Mouse (Mus musculus): ENCODE data around the gene Armh3. TPM values are rescaled to one million over a fixed set of nuclear protein-coding genes. Genes with fewer than 3 reads are reported as not detected.

Armh3 gene
- 14.8 TPM for polyA plus RNA-seq (2017; shearing (Covaris generic))

DNA sequence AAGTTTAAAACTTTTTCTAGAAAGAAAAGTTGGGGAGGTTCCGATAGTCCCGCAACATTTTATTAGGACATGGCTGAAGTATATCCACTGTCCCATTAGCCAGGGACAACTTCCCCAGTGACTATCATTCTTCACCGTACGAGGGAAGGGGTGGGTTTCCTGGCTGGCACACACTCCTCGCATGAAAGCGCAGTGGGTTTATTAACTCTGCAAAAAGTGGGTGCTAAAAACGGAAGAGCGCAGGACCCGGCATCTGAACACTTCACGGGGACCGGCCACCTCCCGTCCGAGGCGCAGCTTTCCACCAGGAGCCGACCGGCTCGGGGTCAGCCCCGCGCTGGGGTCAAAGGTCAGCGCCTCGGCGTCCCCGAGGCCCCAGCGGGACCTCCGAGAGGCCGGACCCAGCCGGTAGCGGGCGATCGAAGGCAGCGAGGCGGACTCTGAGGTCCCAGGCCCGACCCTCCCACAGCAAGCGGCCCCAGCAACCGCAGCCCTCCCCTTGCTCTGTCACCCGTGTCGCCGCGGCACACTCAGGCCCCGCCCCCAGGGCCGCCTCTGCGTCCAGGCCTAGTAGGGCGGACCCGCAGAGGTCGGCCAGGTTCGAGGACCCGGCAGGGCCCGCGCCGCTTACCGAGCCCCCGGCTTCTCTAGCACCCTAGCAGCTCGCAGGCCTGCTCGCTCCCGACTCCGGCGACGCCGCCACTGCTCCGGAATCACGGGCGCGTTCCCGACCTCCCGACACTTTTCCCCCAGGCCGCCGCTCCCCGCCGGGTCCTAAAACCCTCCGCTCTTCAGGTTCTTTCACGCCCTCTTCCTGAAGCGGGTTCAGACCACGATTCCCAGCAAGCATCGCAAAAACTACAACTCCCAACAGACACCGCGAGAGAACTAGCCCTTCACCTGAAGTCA lies at the start of gene Armh3:
Gene Armh3 (minus strand): TSS at position 704 of the 909 bp plus-strand sequence.

DNA sequence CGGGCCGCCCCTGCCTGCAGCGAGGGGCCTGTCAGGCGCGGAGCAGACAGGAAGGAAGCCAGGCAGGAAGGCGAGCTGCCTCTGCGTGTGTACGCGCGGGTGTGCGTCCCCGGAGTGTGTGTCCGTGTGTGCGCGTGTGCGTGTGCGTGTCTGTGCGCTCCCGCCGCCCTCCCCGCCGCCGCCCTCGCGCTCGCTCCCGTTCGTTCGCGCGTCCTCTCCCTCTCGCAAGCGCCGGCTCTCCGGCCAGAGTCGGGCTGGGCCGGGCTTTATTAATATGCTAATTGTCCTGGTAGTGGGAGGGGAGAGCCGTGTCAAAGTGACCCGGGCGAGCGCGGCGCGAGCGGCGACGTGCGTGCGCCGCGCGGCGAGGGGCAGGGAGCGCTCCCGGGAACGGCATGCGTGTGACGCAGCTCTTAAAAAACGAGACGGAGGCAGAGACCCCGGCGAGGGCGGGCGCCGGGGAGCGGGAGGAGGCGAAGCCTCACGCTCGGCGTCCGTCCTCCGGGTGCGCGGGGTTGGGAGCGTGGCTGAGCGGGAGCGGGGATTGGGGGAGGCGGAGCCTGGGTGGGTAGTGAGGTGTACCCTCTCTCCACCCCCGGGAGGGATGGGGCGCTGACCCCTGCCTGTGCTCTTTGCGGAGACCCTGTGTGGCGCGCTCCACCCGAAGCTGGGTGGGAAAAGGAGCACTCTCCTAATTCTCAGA lies 46.9 kb upstream of the Armh3 start, which contains the start of gene Ldb1:
Gene Ldb1 (minus strand): TSS at position 222 of the 703 bp plus-strand sequence.

DNA sequence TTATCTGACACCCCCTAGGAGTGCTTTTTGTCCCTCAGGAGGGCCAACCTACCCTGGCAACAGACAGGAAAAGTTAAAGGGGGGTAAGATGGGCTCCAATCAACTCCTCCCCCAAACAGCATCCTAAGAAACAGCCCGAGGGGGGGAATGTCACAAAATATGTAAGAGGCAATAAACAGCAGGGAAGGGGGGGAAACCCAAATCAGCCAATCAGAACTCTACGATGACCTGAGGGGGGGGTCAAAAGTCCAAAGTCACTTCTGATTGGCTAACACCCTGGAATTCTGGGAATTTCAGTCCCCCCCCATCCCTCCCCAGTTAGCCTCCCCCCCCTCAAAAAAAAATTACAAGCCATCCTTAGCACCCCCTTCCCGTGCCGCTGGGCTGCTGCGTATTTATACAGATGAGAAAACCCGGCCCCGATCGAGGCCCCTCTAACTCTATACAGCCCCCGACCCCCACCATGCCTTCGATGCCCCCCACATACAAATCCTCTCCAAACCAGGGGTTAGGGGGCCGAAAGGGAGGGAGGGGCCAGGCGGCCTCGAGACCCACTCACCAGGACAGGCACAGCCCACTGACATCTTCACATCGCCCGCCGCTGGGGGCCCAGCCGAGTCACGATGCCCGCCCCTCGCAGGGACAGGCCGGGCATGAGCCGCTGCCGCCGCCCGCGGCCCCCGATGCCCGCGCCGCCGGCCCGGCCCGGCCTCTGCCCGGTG lies 46.1 kb upstream of the Armh3 start, which contains the start of gene Pprc1:
Gene Pprc1 (plus strand): TSS at position 616 of the 722 bp plus-strand sequence.

DNA sequence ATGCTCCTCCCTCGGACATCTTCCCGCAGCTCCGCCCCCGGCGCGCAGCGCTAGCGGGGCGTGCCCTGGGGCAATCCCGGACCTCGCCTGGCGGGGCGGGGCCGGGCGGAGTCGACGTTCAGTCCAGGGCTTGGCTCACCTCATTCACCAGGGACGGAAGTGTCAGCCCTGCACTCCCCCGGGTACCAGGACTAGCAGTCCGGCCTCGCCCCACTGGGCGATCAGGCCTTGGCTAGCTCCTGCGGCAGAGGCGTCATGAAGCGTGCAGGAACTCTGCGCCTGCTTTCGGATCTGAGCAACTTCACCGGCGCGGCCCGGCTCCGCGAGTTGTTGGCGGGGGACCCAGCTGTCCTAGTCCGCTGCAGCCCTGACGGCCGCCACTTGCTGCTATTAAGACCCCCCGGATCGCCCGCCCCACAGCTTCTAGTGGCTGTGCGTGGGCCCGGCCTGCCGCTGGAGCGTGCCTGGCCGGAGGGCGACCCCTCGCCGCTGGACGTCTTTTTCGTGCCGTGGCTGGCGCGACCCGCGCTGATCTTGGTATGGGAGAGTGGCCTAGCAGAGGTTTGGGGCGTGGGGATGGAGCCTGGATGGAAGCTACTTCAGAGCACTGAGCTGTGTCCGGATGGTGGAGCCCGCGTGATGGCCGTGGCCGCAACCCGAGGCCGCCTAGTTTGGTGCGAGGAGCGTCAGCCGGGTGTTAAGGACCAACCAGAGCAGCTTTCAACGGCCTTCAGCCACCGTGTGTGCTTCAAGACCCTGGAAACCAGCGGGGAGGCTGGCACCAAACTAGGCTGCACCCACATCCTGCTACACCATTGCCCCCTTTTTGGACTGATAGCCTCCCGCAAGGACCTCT lies 5.3 kb upstream of the Armh3 start, which contains the start of gene Hps6:
Gene Hps6 (plus strand): TSS at position 138 of the 856 bp plus-strand sequence.

DNA sequence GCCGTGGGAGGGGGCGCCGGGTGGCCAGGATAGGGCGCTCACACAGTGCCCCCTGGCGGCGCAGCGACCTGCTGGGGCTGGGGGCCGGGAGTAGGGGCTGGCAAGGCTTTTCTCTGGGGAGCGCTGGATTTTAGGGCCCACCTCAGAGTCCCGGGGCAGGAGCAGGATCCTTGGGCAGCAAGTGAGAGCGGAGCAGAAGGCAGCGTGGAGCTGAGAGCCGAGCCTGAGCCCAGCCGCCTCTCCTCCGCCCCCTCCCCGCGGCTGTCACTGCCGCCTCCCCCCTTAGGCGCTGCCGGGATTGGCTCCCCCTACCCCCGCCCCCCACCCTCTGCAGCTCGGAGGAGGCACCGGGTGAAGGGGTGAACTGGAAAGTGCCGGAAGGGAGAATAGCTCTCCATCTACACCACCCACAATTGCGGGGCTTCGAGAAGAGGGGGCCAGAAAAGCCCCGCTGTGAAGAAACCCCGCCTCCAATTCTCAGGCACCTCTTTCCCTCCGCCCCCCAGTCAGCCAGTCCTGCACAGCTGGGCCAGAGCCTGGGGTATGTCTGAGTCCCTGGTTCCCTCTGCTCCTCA lies 182.4 kb downstream of the Armh3 start, which contains the start of gene Kcnip2:
Gene Kcnip2 (minus strand): TSS at position 231 of the 575 bp plus-strand sequence.

DNA sequence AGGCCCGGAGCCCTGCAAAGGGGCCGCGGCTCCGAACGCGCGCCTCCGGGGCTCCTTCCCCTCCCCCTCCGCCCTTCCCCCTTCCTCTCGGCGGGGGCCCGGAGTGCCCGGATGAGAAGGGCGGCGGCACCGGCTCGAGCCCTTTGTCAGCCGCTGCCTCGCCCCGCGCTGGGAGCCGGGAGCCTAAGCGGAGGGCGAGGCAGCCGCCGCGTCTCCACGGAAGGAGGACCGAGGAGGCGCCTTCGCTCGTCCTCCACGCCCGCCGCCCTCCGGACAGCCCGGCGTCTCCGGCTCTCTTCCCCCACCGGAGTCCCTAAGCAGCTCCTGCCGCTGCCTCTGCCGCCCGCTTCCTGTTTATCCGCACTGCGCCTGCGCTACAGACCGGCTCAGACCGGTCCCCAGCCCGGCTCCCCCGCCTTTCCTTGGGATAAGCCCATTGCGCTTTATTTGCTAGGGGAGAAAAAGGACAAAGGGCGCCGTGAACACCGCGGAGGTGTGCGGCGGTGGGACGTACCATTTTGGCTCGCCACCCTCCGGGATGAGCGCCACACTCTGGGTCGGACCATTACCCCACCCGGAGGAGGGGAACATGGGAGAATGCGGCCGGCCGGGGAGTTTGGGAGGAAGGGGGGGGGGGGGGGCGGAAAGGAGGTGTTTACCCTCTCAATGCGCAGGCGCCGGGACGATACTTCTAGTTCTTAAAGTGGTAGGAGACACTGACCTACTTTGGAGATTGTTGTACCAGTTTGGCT lies 214.9 kb downstream of the Armh3 start, which contains the start of gene Mgea5:
Gene Mgea5 (minus strand): TSS at position 657 of the 752 bp plus-strand sequence.

Other genes with a start within 250 kb of the Armh3 start
- gene Npm3, start 248.9 kb downstream of the Armh3 start, polyA plus RNA-seq (2017; shearing (Covaris generic)): 35.7 TPM
- 382 TPM for gene Mgea5, start 214.7 kb downstream of the Armh3 start, polyA plus RNA-seq (2017; shearing (Covaris generic))
- gene Kcnip2, start 182.4 kb downstream of the Armh3 start, polyA plus RNA-seq (2017; shearing (Covaris generic)): 13.7 TPM
- 5.8 TPM for gene Hps6, start 5.0 kb upstream of the Armh3 start, polyA plus RNA-seq (2017; shearing (Covaris generic))
- gene Pprc1, start 46.4 kb upstream of the Armh3 start, polyA plus RNA-seq (2017; shearing (Covaris generic)): 67.9 TPM
- gene Ldb1, start 46.7 kb upstream of the Armh3 start, polyA plus RNA-seq (2017; shearing (Covaris generic)): 317 TPM
- gene Nolc1, start 77.4 kb upstream of the Armh3 start, polyA plus RNA-seq (2017; shearing (Covaris generic)): 114 TPM
- not detected for gene Elovl3, start 133.4 kb upstream of the Armh3 start, polyA plus RNA-seq (2017; shearing (Covaris generic))
- not detected for gene Pitx3, start 149.8 kb upstream of the Armh3 start, polyA plus RNA-seq (2017; shearing (Covaris generic))
- gene Gbf1, start 154.0 kb upstream of the Armh3 start, polyA plus RNA-seq (2017; shearing (Covaris generic)): 63.1 TPM